Mouse (Mus musculus): Measurements from ENCODE around the gene Rpl3.

- TF ChIP-seq CTCF (IDR thresholded peaks at IDR 0.05; ENCODE audit: low read depth) (no peak), EP300 (IDR thresholded peaks at IDR 0.05; ENCODE audit: low read depth) (no peak)
These were observed 26.7 kb downstream of the Rpl3 start for GRCm38 (mm10) chr15:80064965-80065364.

Data from liver, postnatal 0 days (tissue).